Mouse (Mus musculus): ENCODE results near the gene Mettl5. TPM values are rescaled to one million over a fixed set of nuclear protein-coding genes. Genes with fewer than 3 reads are reported as not detected.

The Mettl5 gene
- polyA plus RNA-seq, 1 experiment from 2014 or later, result 41.6 TPM

DNA sequence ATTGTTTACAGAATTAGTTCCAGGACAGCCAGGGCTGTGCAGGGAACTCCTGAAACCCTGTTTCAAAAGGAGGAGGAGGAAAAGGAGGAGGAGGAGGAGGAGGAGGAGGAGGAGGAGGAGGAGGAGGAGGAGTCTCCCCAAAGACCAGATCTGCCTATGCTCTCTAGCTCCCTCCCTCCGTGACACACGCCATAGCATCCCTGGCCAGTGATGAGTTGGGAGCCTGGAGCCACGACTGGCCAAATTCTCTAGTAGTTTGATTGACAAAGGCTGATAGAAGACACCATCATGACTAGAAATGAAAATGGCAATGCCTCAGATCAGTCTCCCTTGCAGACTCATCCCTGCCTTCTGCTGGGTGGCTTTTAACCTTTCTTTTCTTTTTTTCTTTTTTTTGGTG, 47.4 kb downstream of the Mettl5 start:
- no peak overlapping the region for H3K4me3 ChIP-seq (ENCODE audit: low read depth, low read length)
- no peaks in the 10 kb centered on the region for H3K27me3 ChIP-seq (ENCODE audit: control insufficient read depth, insufficient read depth, low read length)
- no peak overlapping the region for H3K27ac ChIP-seq (ENCODE audit: low read depth, low read length)
- H3K9ac ChIP-seq (ENCODE audit: low read depth, low read length), result no peak overlapping the region
- H3K4me1 ChIP-seq (replicated peaks; ENCODE audit: control insufficient read depth, insufficient read depth, low read length), result no peaks in the 10 kb centered on the region
- ATAC-seq (ENCODE audit: low FRiP score) (no peak), DNase-seq (ENCODE audit: low spot score) (no peak)
- H3K9me3 ChIP-seq (ENCODE audit: control insufficient read depth, low read length), result no peaks in the 10 kb centered on the region
- H3K4me2 ChIP-seq (replicated peaks; ENCODE audit: low read depth, low read length), result no peak overlapping the region
- WGBS, result 28% methylated on average over 3 of the region's 3 CpGs
- H3K36me3 ChIP-seq (ENCODE audit: control insufficient read depth, insufficient read depth, low read length), result no peaks in the 10 kb centered on the region

DNA sequence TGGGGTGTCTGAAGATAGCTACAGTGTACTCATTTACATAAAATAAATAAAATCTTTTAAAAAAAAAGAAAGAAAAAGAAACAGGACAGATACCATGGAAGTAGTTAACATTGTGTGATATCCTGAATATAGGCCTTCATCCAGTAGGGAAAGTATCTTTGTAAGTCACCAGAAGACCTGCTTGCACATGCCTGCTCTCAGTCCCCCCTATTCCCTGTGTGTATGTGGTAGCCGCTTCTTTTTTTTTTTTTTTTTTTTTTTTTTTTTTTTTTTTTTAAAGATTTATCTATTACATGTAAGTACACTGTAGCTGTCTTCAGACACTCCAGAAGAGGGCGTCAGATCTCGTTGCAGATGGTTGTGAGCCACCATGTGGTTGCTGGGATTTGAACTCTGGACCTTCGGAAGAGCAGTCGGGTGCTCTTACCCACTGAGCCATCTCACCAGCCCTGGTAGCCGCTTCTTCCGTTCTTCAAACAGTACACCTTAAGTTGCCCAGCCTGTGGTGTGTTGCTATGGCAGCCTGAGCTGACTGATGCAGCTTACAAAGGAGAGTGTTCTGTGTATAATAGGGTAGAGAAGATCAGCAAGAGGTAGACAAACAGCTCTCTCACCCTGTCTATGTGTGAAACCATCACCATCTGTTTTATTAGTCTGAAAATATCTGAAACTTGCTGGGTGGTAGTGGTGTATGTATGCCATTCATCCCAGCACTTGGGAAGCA, 48.0 kb downstream of the Mettl5 start:
- Histone ChIP-seq H3K9ac (ENCODE audit: low read depth, low read length) (no peak overlapping the region), H3K27me3 (ENCODE audit: control insufficient read depth, insufficient read depth, low read length) (no peaks in the 10 kb centered on the region), H3K27ac (ENCODE audit: low read depth, low read length) (no peak overlapping the region), H3K4me2 (replicated peaks; ENCODE audit: low read depth, low read length) (no peak overlapping the region), H3K4me1 (replicated peaks; ENCODE audit: control insufficient read depth, insufficient read depth, low read length) (no peaks in the 10 kb centered on the region), H3K36me3 (ENCODE audit: control insufficient read depth, insufficient read depth, low read length) (no peaks in the 10 kb centered on the region), H3K9me3 (ENCODE audit: control insufficient read depth, low read length) (no peaks in the 10 kb centered on the region), H3K4me3 (ENCODE audit: low read depth, low read length) (no peak overlapping the region)
- ATAC-seq (ENCODE audit: low FRiP score) (no peak), DNase-seq (ENCODE audit: low spot score) (no peak)
- 81% methylated on average over 7 of the region's 7 CpGs for WGBS

DNA sequence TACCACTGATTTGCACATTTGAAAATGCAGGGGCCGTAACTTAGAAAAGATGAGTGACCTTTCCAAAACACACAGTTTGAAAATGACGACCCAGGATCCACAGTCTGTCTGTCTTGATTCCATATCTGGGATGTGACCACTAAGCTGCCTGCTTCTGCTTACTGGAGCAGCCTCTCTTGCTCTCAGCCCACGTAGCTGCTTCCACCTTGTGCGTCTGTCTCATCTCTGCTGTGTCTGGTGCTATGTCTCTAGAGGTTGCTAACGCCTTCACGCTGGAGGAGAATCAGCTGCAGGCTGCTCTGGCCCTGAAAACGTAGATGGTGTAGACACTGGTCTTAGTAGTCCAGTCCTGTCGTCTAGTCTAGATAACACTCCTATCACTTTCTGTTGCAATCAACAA, 55.3 kb downstream of the Mettl5 start:
- H3K4me1 ChIP-seq (replicated peaks; ENCODE audit: control insufficient read depth, insufficient read depth, low read length), result no peaks in the 10 kb centered on the region
- no peak overlapping the region for H3K27ac ChIP-seq (ENCODE audit: low read depth, low read length)
- H3K27me3 ChIP-seq (ENCODE audit: control insufficient read depth, insufficient read depth, low read length), result no peaks in the 10 kb centered on the region
- H3K36me3 ChIP-seq (ENCODE audit: control insufficient read depth, insufficient read depth, low read length), result no peaks in the 10 kb centered on the region
- no peak overlapping the region for H3K4me3 ChIP-seq (ENCODE audit: low read depth, low read length)
- no peak overlapping the region for H3K9ac ChIP-seq (ENCODE audit: low read depth, low read length)
- H3K9me3 ChIP-seq (ENCODE audit: control insufficient read depth, low read length), result no peaks in the 10 kb centered on the region
- H3K4me2 ChIP-seq (replicated peaks; ENCODE audit: low read depth, low read length), result no peak overlapping the region
- ATAC-seq (ENCODE audit: low FRiP score) (no peak), DNase-seq (ENCODE audit: low spot score) (no peak)
- WGBS, result 91% methylated on average over 8 of the region's 8 CpGs

DNA sequence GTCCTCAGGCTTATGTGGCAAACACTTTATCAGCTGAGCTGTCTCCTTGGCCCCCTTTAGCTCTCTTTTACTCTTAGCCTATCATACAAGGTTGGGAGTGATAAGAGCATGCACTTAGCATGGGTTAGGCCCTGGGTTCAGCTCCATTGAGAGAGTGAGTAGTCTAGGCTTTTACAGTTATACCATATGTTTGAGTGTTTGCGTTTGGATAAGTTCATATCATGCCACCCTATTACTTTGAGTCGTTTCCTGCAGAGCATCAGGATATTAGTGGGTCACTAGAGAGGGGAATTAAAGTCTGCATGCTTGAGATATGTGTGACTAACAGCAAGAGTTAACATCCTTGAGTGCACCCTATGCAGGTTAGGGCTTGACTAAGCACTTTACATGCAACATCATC, 55.7 kb downstream of the Mettl5 start:
- Histone ChIP-seq H3K9ac (ENCODE audit: low read depth, low read length) (no peak overlapping the region), H3K4me2 (replicated peaks; ENCODE audit: low read depth, low read length) (no peak overlapping the region), H3K4me3 (ENCODE audit: low read depth, low read length) (no peak overlapping the region), H3K27me3 (ENCODE audit: control insufficient read depth, insufficient read depth, low read length) (no peaks in the 10 kb centered on the region), H3K36me3 (ENCODE audit: control insufficient read depth, insufficient read depth, low read length) (no peaks in the 10 kb centered on the region), H3K27ac (ENCODE audit: low read depth, low read length) (no peak overlapping the region), H3K4me1 (replicated peaks; ENCODE audit: control insufficient read depth, insufficient read depth, low read length) (no peaks in the 10 kb centered on the region), H3K9me3 (ENCODE audit: control insufficient read depth, low read length) (no peaks in the 10 kb centered on the region)
- 96% methylated on average over 2 of the region's 2 CpGs for WGBS
- ATAC-seq (ENCODE audit: low FRiP score), result no peak
- no peak for DNase-seq (ENCODE audit: low spot score)

DNA sequence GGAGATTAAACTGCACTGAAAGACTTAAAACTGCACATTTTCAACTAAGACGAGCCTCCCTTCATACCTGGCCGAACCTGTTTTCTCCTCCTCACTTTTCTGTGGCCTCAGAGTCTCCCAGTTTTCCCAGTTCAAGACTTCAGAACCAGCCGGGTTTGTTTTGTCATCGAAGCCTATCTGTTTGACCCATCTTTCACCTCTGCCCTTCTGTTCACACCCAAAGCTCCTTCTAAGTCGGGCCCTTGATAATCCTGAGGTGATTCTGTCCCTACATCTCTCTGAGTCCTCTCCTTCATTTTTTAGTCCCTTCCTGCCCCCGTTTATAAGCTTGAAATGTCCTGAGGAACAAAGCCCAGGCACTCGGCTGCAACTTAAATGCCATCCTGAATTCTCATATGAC, 57.4 kb downstream of the Mettl5 start:
- Histone ChIP-seq H3K27ac (ENCODE audit: low read depth, low read length) (no peak overlapping the region), H3K4me3 (ENCODE audit: low read depth, low read length) (no peak overlapping the region), H3K4me1 (replicated peaks; ENCODE audit: control insufficient read depth, insufficient read depth, low read length) (0 out of 2 replicates have a peak, but pooled peaks cover 3% of the 10 kb centered on the region), H3K9ac (ENCODE audit: low read depth, low read length) (no peak overlapping the region), H3K4me2 (replicated peaks; ENCODE audit: low read depth, low read length) (no peak overlapping the region), H3K36me3 (ENCODE audit: control insufficient read depth, insufficient read depth, low read length) (no peaks in the 10 kb centered on the region), H3K27me3 (ENCODE audit: control insufficient read depth, insufficient read depth, low read length) (no peaks in the 10 kb centered on the region), H3K9me3 (ENCODE audit: control insufficient read depth, low read length) (no peaks in the 10 kb centered on the region)
- 61% methylated on average over 7 of the region's 7 CpGs for WGBS
- ATAC-seq (ENCODE audit: low FRiP score) (no peak), DNase-seq (ENCODE audit: low spot score) (no peak)

DNA sequence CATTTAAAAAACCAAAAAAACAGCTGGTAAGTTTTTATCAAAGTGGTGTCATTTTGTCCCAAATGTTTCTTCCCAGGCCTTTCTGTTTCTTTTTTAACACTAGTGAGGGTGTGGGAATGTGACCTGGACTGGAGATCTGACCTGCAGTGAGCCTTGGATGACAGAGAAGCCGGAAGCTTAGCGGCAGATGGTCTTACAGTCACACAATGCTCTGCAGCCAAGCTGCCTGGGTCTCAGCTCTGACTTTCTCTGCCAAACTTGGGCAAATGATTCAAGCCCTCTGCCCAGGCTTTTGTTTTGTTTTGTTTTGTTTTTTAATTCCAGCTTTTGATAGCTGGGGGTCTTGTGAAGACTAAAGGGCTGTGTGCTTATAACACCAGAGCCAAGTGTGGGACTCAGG, 59.0 kb downstream of the Mettl5 start:
- DNase-seq (ENCODE audit: low spot score), result no peak
- no peak for ATAC-seq (ENCODE audit: low FRiP score)
- H3K9ac ChIP-seq (ENCODE audit: low read depth, low read length), result peak overlapping the region; percentile 11; the same call in 1 of the 2 replicates
- WGBS, result 60% methylated on average over 2 of the region's 2 CpGs
- no peak overlapping the region for H3K4me2 ChIP-seq (replicated peaks; ENCODE audit: low read depth, low read length)
- no peaks in the 10 kb centered on the region for H3K9me3 ChIP-seq (ENCODE audit: control insufficient read depth, low read length)
- H3K4me1 ChIP-seq (replicated peaks; ENCODE audit: control insufficient read depth, insufficient read depth, low read length), result peaks cover 3% of the 10 kb centered on the region; the same call in 1 of the 2 replicates
- H3K27me3 ChIP-seq (ENCODE audit: control insufficient read depth, insufficient read depth, low read length), result no peaks in the 10 kb centered on the region
- H3K36me3 ChIP-seq (ENCODE audit: control insufficient read depth, insufficient read depth, low read length), result no peaks in the 10 kb centered on the region
- no peak overlapping the region for H3K4me3 ChIP-seq (ENCODE audit: low read depth, low read length)
- H3K27ac ChIP-seq (ENCODE audit: low read depth, low read length), result no peak overlapping the region

DNA sequence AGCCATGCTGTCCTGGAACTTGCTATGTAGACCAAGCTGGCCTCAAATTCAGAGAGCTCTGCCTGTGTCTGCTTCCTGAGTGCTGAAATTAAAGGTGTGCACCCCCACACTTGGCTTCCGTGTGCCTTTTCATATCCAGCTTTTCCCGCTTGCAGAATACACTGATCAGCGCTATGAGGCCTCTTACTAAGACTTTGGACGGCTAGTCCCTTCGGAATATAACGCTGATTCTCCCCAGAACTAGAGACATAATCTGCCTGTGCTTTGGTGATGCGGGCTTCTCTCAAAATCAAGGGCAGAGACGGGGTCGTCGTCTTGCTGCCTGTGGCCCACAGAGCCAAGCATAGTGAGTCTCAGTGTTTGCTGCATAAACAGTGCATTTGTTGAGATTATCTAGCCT, 59.5 kb downstream of the Mettl5 start:
- no peak overlapping the region for H3K9ac ChIP-seq (ENCODE audit: low read depth, low read length)
- ATAC-seq (ENCODE audit: low FRiP score) (no peak), DNase-seq (ENCODE audit: low spot score) (no peak)
- WGBS, result 89% methylated on average over 10 of the region's 10 CpGs
- H3K4me1 ChIP-seq (replicated peaks; ENCODE audit: control insufficient read depth, insufficient read depth, low read length), result peaks cover 3% of the 10 kb centered on the region; the same call in 1 of the 2 replicates
- H3K27me3 ChIP-seq (ENCODE audit: control insufficient read depth, insufficient read depth, low read length), result no peaks in the 10 kb centered on the region
- H3K9me3 ChIP-seq (ENCODE audit: control insufficient read depth, low read length), result no peaks in the 10 kb centered on the region
- H3K27ac ChIP-seq (ENCODE audit: low read depth, low read length), result no peak overlapping the region
- H3K36me3 ChIP-seq (ENCODE audit: control insufficient read depth, insufficient read depth, low read length), result no peaks in the 10 kb centered on the region
- H3K4me2 ChIP-seq (replicated peaks; ENCODE audit: low read depth, low read length), result no peak overlapping the region
- no peak overlapping the region for H3K4me3 ChIP-seq (ENCODE audit: low read depth, low read length)

DNA sequence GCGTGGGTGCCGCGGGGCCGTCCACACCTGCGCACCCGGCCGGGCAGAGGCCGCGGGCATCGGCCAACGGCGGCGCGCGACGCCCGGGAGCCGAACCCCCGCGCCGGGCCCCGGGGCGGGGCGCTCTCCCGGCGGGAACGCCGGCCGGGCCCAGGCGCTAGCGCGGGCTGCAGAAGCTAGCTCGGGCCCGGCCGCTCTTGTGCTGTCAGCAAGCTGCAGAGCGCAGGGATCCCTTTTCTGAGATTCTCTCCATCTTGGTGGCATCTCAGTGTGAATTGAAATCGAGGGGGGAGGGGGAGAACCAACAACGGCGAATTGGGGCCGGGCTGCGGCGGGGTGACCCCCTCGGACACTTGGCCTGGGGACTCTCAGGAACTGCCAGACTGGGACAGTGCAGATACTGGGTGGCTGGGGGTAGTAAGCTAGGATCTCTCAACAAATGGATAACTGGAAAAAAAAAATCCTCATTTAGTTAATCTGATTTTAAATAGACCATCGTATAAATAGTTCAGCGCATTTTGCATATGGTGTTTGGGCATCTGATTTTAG, 62.2 kb downstream of the Mettl5 start:
- peak overlapping the region; percentile 86 for H3K27ac ChIP-seq (ENCODE audit: low read depth, low read length)
- H3K36me3 ChIP-seq (ENCODE audit: control insufficient read depth, insufficient read depth, low read length), result no peaks in the 10 kb centered on the region
- DNase-seq (ENCODE audit: low spot score) (no peak), ATAC-seq (ENCODE audit: low FRiP score) (peak; percentile 86)
- H3K4me2 ChIP-seq (replicated peaks; ENCODE audit: low read depth, low read length), result peak overlapping the region; percentile 91
- H3K27me3 ChIP-seq (ENCODE audit: control insufficient read depth, insufficient read depth, low read length), result no peaks in the 10 kb centered on the region
- H3K9me3 ChIP-seq (ENCODE audit: control insufficient read depth, low read length), result no peaks in the 10 kb centered on the region
- peaks cover 3% of the 10 kb centered on the region; the same call in 1 of the 2 replicates for H3K4me1 ChIP-seq (replicated peaks; ENCODE audit: control insufficient read depth, insufficient read depth, low read length)
- 3% methylated on average over 33 of the region's 45 CpGs for WGBS
- H3K9ac ChIP-seq (ENCODE audit: low read depth, low read length), result peak overlapping the region; percentile 95
- H3K4me3 ChIP-seq (ENCODE audit: low read depth, low read length), result peak overlapping the region; percentile 79
